Mouse (Mus musculus) left cerebral cortex, adult 9 months (tissue): Measurements from ENCODE around the gene Peli2.

ENCODE experiments used
- DNase-seq, 2 experiments: peaks; one replicate each; pipeline ENCODE4 v3.0.0; 2022; ENCODE audit warnings: low spot score in 2 of 2

Gene Peli2

GRCm38 (mm10) chr14:48125971-48126370 lies 5.3 kb downstream of the Peli2 start:
- DNase-seq, result no peak

GRCm38 (mm10) chr14:48126931-48127330 lies 6.3 kb downstream of the Peli2 start:
- DNase-seq, result no peak

GRCm38 (mm10) chr14:48127609-48128185 lies 7.1 kb downstream of the Peli2 start:
- DNase-seq, result no peak

DNA sequence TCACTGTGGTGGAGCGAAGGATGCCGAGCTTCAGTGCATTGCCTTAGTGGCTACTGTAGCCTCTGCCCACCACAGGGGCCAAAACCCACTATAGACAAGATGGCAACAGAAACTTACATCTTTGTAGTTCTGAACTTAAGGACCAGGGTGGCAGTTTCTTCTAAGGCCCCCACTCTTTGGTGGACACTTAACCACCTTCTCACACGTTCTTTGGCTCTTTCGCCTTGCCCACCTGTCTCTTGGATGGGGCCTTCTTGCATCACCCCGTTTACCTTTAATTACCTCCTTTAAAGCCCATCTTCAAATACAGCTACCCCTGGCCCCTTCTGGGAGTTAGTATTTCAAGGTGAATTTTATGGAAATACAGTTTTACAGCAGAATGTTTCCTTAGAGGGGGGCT lies 8.1 kb downstream of the Peli2 start:
- no peak for DNase-seq

DNA sequence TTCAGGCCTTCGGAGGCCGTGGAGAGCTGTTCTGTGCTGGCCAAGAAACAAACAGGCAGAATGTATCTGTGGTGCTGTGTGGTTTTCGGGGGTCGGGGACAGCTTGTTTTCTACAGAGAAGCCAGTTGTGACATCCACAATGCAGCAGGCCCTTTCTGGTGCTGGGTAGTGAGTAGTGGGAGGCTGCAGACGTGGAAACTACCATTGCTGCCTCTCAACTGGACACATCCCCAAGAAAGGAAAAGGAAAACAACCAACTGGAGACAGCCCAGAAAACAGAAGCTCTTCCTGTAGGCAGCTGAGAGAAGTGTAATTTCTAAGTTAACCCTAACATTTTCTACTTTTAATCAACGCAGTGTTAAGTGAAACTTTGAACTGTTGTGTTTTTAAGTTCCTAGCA lies 9.4 kb downstream of the Peli2 start:
- DNase-seq, result no peak

- no peak for DNase-seq
Measured at GRCm38 (mm10) chr14:48130761-48131575, 10.3 kb downstream of the Peli2 start.

DNA sequence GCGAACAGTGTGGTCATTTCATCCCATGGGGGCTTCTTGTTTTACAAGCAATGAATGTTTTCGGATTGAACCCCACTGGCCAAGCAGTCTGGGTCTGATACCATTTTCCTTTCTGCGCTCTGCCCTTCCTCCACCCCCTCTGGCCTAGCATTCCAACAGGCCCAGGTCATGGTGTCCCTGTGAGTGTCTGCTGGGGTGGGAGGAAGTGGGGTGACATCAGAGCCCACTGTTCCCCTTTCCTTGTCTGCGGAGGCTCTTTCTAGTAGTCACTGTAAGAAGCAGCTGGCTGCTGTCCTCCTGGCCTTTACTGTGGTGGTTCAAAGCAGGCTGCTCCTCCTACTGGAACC lies 10.9 kb downstream of the Peli2 start:
- no peak for DNase-seq

DNA sequence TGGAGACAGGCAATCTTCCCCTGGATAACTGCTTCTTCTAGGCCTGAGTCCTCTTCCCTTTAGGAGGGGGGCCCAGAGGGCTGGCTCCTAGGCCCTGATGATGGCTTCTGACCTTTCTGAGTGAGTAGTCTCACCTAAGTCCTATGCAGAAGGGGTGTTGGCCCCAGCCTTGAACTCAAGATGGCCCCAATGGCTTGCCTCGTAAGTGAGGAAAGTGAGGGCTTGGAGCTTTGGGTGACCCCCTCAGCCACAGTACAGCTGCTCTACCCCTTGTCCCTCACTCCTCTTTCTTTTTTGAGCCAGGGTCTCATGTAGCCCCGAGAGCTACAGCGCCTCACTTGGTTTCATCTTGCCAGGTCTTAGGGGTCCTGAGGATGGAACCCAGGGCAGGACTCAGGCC lies 11.6 kb downstream of the Peli2 start:
- DNase-seq, result no peak

GRCm38 (mm10) chr14:48132865-48133802 lies 12.5 kb downstream of the Peli2 start:
- no peak for DNase-seq

- no peak for DNase-seq
Measured at GRCm38 (mm10) chr14:48134344-48134743, 13.7 kb downstream of the Peli2 start.

DNA sequence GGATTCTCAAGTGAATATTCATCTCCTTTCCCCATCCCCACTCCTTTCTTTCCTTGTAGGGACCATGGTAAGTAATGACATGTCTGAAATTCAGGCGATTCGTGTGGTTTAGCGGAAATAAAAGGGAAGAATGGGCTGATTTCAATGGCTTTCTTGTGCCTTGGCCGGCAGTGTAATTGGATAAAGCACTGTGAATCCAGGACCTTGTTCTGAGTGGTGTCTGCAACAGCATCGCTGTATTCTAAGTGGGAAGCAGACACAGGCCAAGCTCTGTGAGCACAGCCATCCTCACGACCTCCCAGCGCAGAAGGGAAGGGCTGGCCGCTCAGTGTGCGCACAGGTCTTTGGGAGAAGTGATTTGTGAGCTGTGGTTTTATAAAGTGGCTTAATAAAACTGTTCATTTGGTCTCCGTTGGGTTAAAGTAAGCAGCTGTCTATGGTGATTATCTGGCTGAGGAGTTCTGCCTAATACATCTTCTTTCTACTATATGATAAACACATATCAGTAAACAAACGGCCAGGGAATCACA lies 15.3 kb downstream of the Peli2 start:
- DNase-seq, result no peak

DNA sequence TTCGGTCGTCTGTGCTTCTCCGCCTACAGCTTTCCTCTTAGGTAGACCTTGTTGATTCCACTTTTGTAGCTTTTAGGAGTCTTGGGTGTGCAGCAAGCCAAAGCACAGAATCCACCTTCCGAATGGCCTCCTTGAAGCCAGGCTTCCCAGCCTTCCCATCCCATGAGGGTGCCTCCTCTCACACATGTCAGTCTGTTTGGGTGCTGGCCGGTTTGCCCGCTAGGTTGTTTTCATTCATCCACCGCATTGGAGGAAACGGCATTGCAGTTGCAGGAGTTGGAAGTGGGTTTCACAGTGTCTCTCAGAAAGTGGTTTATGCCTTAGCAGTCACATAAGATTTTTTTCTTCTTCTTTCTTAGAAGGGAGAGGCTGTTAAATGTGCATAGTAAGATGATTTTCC lies 17.1 kb downstream of the Peli2 start:
- DNase-seq, result no peak

DNA sequence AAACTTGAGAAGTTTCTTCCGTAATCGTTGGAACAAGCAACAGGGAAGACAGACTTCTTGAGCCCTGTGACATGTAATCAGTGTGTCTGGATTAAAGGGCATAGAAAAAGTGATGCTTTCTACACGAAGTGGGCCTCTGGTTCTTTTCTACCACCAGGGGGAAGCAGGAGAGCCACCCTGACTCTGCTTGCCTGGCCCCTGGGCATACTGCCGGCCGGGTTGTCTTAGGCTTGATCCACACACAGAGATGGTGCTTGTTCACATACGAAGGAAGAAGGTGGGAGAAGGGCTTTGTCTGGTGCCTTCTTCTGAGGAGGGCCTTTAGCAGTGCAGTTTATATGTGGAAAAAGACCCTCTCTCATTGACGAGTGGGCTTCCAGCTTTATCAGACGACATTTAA lies 17.5 kb downstream of the Peli2 start:
- DNase-seq, result no peak

DNA sequence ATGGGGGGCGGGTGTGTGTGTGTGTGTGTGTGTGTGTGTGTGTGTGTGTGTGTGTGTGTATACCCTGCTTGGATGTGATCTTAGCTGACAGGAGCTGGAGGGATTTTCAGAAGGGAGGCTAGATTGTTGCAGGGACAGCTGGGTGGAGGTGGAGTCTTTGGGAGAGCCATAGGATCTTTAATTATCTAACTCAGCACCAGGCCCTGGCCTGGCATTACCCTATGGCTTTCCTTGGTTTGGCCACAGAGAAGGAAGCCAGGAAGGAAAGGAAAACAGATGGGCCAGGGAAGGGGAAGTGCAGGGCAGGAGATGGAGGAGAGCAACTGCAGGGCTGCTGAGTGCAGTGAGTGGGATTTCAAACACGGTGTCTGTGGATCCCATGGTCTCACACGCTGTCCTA lies 18.8 kb downstream of the Peli2 start:
- no peak for DNase-seq

DNA sequence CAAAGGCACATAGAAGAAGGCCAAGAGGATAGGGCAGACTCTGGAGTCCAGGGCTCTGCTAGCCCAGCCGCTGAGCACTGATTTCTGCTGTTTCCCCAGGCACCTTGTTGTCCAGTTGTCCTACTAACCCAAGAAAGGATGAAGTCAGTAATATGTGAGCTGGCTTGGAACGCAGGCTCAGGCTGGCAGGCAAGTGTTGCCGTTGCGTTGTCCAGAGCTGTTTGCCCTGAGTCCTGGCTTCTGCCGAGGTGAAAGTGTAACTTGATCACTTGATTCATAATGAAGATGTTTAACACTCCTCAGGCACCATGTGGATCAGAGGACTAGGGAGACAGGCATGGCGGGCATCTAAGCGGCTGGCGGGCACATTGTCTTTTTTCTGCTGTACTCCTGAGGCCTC lies 21.1 kb downstream of the Peli2 start:
- DNase-seq, result no peak

- no peak for DNase-seq
Measured at GRCm38 (mm10) chr14:48142696-48143095, 22.1 kb downstream of the Peli2 start.

DNA sequence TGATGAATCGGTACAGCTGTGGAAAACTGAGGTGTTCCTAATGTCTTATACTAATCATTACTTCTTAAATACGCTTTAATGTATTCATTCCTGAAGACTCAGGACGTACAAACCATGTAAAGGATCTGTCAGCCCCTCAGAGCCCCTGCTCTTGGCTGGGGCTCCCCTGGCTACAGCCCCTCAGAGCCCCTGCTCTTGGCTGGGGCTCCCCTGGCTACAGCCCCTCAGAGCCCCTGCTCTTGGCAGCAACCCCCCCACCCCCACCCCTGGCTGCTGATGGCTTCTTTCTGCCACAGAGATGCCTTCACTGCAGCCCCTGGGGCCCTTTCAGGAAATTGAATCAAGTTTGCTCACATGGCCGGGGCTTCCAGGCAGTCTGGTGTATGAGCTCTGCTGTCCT lies 22.5 kb downstream of the Peli2 start:
- no peak for DNase-seq

- DNase-seq, result no peak
Measured at GRCm38 (mm10) chr14:48144330-48144729, 23.7 kb downstream of the Peli2 start.

- no peak for DNase-seq
Measured at GRCm38 (mm10) chr14:48147688-48148087, 27.1 kb downstream of the Peli2 start.

DNA sequence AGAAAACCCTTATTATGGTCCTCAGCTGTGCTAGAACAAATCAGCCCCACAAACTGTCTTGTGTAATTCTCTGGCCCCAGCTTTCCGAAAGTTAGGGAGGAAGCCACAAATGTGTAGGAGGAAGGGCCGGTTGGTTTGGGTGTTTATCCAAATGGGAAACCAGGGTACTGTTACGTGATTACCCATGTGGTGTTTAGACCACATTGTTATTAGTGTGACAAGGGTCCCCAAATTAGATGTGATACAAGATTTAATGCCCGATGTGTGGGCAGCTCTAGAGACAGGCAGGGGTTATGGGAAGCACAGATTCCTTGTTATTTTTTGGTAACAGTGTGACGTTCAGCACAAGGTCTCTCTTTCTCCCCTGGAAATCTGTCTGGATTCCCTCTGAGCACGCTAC lies 28.0 kb downstream of the Peli2 start:
- DNase-seq, result no peak

GRCm38 (mm10) chr14:48149351-48149750 lies 28.7 kb downstream of the Peli2 start:
- no peak for DNase-seq

DNA sequence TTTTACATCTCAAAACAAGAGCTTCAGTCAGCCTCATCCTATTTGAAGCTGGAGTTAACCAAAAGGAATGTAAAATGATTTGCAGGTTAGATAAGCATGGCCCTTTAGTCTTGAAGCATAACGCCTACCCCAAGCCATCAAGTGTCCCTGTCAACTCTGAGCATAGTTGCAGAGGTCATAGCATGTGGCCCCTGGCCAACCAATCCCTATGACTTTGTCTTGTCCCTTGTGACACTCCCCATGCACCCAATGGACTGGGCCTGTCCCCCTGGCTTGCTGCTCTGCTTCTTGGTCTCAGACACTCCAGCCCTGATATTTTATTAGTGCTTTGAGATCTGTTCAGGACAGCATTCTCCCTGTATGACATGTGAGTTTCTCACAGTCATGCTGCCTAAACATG lies 30.3 kb downstream of the Peli2 start:
- DNase-seq, result no peak
